Mouse (Mus musculus) midbrain, embryonic 12.5 days (tissue): Measurements from ENCODE around the gene Galk2. TPM values are rescaled to one million over a fixed set of nuclear protein-coding genes. Genes with fewer than 3 reads are reported as not detected.
A peak's percentile ranks its signal among the peaks of the same experiment; 100 is the strongest.

Experiments used
- ATAC-seq: fragments of 200-750 bp; cut with Nextera tagmentation; 2 replicates; pipeline ENCODE4 v1.8.0; 2017; ENCODE audit warnings: low read depth, moderate TSS enrichment, moderate library complexity; ENCODE audit not compliant: low FRiP score
- H3K27ac ChIP-seq: fragments of 300-500 bp; sonication (generic); replicated peaks from 2 replicates; pipeline ENCODE4 v1.5.1; 2016; ENCODE audit warnings: mild to moderate bottlenecking
- H3K27me3 ChIP-seq: fragments of 300-500 bp; sonication (generic); 2 replicates; pipeline ENCODE4 v1.6.1; 2016; ENCODE audit warnings: mild to moderate bottlenecking
- H3K36me3 ChIP-seq: fragments of 300-500 bp; sonication (generic); 2 replicates; pipeline ENCODE4 v1.6.1; 2016
- H3K4me1 ChIP-seq: fragments of 300-500 bp; sonication (generic); 2 replicates; pipeline ENCODE4 v1.6.1; 2016
- H3K4me2 ChIP-seq: fragments of 300-500 bp; sonication (generic); replicated peaks from 2 replicates; pipeline ENCODE4 v1.6.1; 2016; ENCODE audit warnings: mild to moderate bottlenecking, moderate library complexity
- H3K4me3 ChIP-seq: fragments of 300-500 bp; sonication (generic); 2 replicates; pipeline ENCODE4 v1.5.1; 2016; ENCODE audit warnings: mild to moderate bottlenecking
- H3K9ac ChIP-seq: fragments of 300-500 bp; sonication (generic); replicated peaks from 2 replicates; pipeline ENCODE4 v1.6.1; 2016; ENCODE audit warnings: mild to moderate bottlenecking, moderate library complexity
- H3K9me3 ChIP-seq: fragments of 300-500 bp; sonication (generic); 2 replicates; pipeline ENCODE4 v1.6.1; 2016; ENCODE audit warnings: mild to moderate bottlenecking
- WGBS: fragments of 180-500 bp; shearing (Covaris S2); methylation state at CpG from one replicate; pipeline ENCODE4 v1.1.7; 2016; 5-methylcytosine and 5-hydroxymethylcytosine counted together
- polyA plus RNA-seq: library from polyadenylated mRNA; unstranded; fragments of >200 nt; fragmentation: Nextera tagmentation; extraction: Ambion mirVana; gene quantifications from 2 replicates; pipeline ENCODE4 v1.2.1, GENCODE M21; 2016

Galk2 gene
- polyA plus RNA-seq, 1 experiment from 2014 or later: 30.5 TPM

DNA sequence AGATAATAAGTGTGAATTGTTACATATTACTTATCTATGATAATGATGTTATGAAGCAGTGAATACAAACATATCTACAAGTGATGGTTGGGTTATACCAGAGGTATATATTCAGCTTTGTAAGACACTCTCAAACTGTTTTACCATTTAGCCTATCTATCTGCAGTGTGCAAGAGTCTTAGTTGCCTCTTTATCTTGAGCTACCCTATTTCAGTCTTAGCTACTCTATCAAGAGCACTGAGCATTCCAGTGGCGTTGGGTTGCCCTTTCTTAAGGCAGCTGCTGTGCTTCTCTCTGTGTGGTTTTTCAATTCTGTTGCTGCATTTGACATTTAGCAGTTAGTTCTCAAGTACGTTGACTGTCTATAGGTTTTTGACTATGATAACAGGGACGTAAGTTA, 4.9 kb downstream of the Galk2 start:
- ATAC-seq: no peak
- Histone ChIP-seq H3K9ac (no peak overlapping the region), H3K9me3 (no peaks in the 10 kb centered on the region), H3K27me3 (no peaks in the 10 kb centered on the region), H3K4me1 (peaks cover 12% of the 10 kb centered on the region; the same call in 1 of the 2 replicates), H3K4me3 (no peak overlapping the region), H3K27ac (no peak overlapping the region), H3K36me3 (no peaks in the 10 kb centered on the region), H3K4me2 (no peak overlapping the region)
- 85% methylated on average over 3 of the region's 3 CpGs for WGBS

DNA sequence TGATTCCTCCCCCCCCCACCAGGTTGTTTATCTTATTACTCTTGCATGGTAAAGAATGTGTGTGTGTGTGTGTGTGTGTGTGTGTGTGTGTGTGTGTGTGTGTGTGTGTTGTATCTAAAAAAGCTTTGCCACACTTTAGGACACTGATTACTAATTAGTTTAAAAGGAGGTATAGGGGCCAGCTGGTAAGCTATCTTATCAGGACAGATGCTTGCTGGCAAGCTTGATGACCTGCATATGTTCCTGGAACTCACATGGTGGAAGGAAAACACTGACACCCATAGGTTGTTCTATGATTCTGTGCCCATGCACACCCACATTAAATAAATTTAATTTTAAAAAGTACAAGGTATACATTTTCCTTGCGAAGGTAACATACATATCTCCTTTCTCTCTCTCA, 5.6 kb downstream of the Galk2 start:
- 71% methylated on average over 1 of the region's 1 CpGs for WGBS
- Histone ChIP-seq H3K9ac (no peak overlapping the region), H3K9me3 (no peaks in the 10 kb centered on the region), H3K27me3 (no peaks in the 10 kb centered on the region), H3K36me3 (no peaks in the 10 kb centered on the region), H3K27ac (no peak overlapping the region), H3K4me3 (no peak overlapping the region), H3K4me2 (no peak overlapping the region), H3K4me1 (peaks cover 12% of the 10 kb centered on the region; the same call in 1 of the 2 replicates)
- ATAC-seq: no peak

DNA sequence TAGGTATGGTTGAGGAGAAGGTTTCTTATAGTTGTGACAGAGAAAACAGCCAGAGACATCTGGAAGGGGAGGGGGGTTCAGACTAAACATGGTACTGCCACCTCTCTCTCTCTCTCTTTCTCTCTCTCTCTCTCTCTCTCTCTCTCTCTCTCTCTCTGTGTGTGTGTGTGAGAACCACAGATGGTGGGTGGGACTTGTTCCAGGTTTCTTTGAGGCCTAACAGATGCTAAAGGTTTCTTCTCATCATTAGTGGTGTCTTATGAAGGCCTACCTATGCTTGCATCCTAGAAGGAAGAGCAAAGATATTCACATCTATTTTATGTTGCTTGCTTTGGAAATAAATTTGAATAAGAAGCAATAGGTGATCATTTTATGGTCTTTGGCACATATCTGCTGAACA, 6.7 kb downstream of the Galk2 start:
- no peak overlapping the region for H3K27ac ChIP-seq
- H3K9ac ChIP-seq: no peak overlapping the region; the same call in 1 of the 2 replicates
- H3K4me1 ChIP-seq: peaks cover 12% of the 10 kb centered on the region; the same call in 1 of the 2 replicates
- no peak overlapping the region for H3K4me3 ChIP-seq
- no peaks in the 10 kb centered on the region for H3K9me3 ChIP-seq
- no peak for ATAC-seq
- H3K27me3 ChIP-seq: no peaks in the 10 kb centered on the region
- peak overlapping the region; percentile 75 for H3K4me2 ChIP-seq
- no peaks in the 10 kb centered on the region for H3K36me3 ChIP-seq

DNA sequence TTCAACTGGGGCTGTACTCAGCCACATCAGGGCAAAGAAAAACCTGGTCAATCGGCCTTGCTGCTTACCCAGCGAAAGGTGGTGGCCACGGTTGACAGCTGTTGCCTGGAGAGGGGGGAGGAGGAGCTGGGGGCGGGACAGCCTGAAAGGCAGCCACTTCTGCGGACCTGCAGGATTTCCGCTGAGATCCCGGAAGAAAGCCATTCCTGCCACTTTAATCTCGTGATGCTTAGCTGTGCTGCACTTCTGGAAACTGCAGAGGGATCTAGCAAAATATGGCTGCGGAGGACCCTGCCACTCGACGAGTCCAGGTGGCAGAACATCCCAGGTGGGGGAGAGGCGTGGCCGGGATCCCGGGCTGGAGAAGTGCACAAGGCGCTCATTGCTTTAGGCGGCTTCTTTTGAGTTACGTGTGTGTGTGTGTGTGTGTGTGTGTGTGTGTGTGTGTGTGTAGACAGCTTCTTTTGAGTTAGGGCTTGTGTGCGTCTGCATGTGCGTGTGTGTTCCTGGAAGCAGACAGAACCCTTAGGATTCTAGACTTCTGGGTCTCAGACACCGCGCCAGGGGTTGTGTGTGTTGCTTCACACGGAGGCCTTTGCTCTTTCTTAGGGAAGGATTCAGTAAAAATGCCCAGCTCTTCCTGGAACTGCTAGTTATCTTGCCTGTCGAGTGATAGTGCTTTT, 7.3 kb downstream of the Galk2 start:
- peak overlapping the region; percentile 52 for H3K4me3 ChIP-seq
- WGBS: 6% methylated on average over 23 of the region's 23 CpGs
- H3K36me3 ChIP-seq: no peaks in the 10 kb centered on the region
- ATAC-seq: peak; percentile 75
- peak overlapping the region; percentile 75 for H3K4me2 ChIP-seq
- no peaks in the 10 kb centered on the region for H3K27me3 ChIP-seq
- no peak overlapping the region for H3K27ac ChIP-seq
- H3K9ac ChIP-seq: peak overlapping the region; percentile 62
- no peaks in the 10 kb centered on the region for H3K9me3 ChIP-seq
- H3K4me1 ChIP-seq: peaks cover 12% of the 10 kb centered on the region; the same call in 1 of the 2 replicates

DNA sequence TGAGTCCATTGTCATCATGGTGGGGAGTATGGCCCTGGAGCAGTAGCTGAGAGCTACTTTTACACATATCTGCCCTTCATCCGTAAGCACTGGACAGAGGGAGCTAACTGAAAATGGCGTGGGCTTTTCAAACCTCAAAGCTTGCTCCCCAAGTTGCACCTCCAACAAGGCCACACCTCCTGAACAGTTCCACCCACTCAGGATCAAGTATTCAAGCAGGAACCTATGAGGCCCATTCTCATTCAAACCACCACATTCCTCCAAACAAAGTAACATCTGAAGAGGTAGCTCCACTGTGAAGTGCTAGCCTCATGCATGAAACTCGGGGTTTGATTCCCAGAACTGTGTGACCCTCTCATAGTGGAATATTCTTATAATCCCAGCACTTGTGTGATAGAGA, 9.4 kb downstream of the Galk2 start:
- H3K9ac ChIP-seq: no peak overlapping the region
- H3K4me2 ChIP-seq: no peak overlapping the region
- peaks cover 16% of the 10 kb centered on the region for H3K4me1 ChIP-seq
- H3K36me3 ChIP-seq: no peaks in the 10 kb centered on the region
- no peaks in the 10 kb centered on the region for H3K27me3 ChIP-seq
- H3K4me3 ChIP-seq: no peak overlapping the region
- ATAC-seq: no peak
- no peaks in the 10 kb centered on the region for H3K9me3 ChIP-seq
- WGBS: 86% methylated on average over 3 of the region's 3 CpGs
- H3K27ac ChIP-seq: no peak overlapping the region

DNA sequence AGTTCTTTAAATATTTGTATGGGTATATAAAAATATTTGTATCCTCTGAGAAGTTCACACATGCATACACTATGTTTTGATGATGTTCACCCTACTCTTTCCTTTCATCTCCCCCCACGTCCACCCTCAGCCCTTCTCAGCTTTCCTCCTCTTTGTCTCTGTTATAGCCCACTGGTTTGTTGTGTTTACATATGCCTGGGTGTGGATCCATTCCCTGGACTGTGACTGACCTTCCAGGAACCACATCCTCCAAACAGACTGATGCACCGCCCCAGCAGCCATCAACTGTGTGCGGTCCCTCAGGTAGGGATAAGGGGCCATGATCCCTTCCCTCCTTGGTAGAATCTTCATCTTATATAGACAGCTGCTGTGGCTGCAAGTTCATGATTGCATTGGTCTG, 11.2 kb downstream of the Galk2 start:
- H3K9ac ChIP-seq: no peak overlapping the region
- H3K4me3 ChIP-seq: no peak overlapping the region
- H3K4me2 ChIP-seq: no peak overlapping the region
- no peaks in the 10 kb centered on the region for H3K27me3 ChIP-seq
- ATAC-seq: no peak
- peaks cover 16% of the 10 kb centered on the region for H3K4me1 ChIP-seq
- no peaks in the 10 kb centered on the region for H3K36me3 ChIP-seq
- WGBS: 91% methylated on average over 3 of the region's 3 CpGs
- H3K9me3 ChIP-seq: no peaks in the 10 kb centered on the region
- H3K27ac ChIP-seq: no peak overlapping the region

DNA sequence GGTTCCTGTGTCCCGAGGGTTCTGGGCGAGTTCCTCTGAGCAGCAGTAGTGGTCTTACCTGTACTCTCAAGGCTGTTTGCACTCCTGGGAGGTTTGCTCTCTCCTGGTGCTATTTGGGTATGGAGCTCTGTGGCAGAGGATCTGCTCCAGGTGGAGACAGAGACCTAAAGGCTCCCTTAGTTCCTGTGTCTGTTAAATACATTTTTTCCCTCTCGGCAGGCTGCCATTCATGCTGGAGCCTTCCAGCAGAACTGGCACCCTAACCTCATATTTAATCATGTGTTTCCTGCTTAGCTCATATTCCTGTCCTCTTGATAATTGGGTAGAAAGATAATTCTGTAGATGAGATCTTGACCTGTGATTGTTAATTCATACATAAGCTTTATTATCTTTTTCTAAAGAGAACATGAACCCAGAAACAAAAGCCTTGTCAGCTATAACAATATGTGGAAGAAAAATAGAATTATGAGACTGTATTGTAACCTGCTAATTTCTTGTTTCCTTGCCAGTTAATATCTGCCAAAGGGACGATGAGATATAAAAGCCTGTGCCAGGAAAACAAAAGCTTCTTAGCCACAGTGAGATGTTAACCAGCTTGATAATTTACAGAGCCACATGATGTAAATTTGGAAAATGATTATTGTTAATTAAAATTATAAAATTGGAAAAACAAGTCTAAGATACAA, 27.1 kb downstream of the Galk2 start:
- Histone ChIP-seq H3K4me3 (no peak overlapping the region), H3K27ac (no peak overlapping the region), H3K4me2 (no peak overlapping the region), H3K9me3 (0 out of 2 replicates have a peak, but pooled peaks cover 3% of the 10 kb centered on the region), H3K9ac (no peak overlapping the region), H3K27me3 (no peaks in the 10 kb centered on the region), H3K4me1 (no peaks in the 10 kb centered on the region), H3K36me3 (no peaks in the 10 kb centered on the region)
- no peak for ATAC-seq
- 88% methylated on average over 4 of the region's 4 CpGs for WGBS

DNA sequence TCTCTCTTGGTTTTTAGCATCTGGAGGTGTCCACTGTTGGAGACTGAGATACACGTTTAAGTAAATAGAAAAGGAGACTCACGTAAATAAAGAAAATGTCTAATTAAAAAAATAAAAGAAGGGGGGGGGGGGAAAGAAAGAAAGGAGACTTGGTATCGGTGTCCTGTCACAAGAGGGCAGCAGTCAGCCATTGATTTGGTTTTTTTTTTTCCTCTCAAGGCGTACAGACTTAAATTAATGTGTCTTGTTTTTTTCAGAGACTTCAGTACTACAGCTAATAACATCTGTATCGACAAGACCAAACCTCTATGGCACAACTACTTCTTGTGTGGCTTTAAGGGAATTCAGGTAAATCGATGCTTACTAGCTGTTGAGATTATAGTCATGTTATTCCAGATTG, 34.2 kb downstream of the Galk2 start:
- no peak overlapping the region for H3K4me3 ChIP-seq
- H3K27ac ChIP-seq: no peak overlapping the region
- WGBS: 56% methylated on average over 6 of the region's 6 CpGs
- ATAC-seq: no peak
- no peaks in the 10 kb centered on the region for H3K9me3 ChIP-seq
- H3K27me3 ChIP-seq: no peaks in the 10 kb centered on the region
- H3K9ac ChIP-seq: no peak overlapping the region
- H3K4me1 ChIP-seq: no peaks in the 10 kb centered on the region
- H3K36me3 ChIP-seq: no peaks in the 10 kb centered on the region
- no peak overlapping the region for H3K4me2 ChIP-seq

DNA sequence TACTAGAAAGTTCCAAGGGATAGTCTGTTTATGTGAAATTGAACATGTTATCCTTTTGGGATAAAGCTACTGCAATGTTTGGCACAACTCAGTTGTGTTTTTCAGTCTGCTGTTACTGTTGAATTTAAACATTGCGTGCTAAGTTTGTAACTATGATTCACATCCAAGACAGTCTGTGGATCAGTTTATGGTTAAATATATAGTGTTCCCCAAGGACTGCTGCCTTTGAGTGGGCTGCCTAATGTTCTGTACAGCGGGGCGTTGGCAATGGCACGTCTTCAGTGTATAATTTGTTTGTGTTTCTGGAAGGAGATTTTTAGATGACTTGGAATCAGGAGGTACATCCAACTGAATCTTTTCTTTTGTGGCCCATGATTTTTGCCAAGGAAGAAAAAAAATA, 36.2 kb downstream of the Galk2 start:
- no peak overlapping the region for H3K4me2 ChIP-seq
- no peak overlapping the region for H3K27ac ChIP-seq
- no peak for ATAC-seq
- no peak overlapping the region for H3K9ac ChIP-seq
- H3K4me3 ChIP-seq: no peak overlapping the region
- H3K4me1 ChIP-seq: no peaks in the 10 kb centered on the region
- WGBS: 95% methylated on average over 4 of the region's 4 CpGs
- no peaks in the 10 kb centered on the region for H3K9me3 ChIP-seq
- no peaks in the 10 kb centered on the region for H3K36me3 ChIP-seq
- H3K27me3 ChIP-seq: no peaks in the 10 kb centered on the region

DNA sequence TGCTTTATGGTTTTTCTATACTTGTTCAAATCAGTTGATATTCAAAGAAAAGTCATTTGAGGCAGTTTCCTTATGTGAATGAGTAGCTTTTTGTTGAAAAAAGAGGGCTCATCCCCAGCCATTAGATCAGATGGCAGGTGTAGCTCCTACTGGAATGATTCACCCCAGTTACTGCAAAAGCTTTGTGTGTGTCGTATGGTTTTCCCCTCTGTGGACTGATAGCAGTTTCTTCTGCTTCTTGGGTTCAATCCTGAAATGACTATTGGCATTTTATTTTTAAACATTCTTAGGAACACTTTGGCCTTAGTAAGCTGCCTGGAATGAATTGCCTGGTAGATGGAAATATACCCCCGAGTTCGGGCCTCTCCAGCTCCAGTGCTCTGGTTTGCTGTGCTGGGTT, 37.4 kb downstream of the Galk2 start:
- Histone ChIP-seq H3K4me3 (no peak overlapping the region), H3K9ac (no peak overlapping the region), H3K4me1 (no peaks in the 10 kb centered on the region), H3K27me3 (no peaks in the 10 kb centered on the region), H3K36me3 (no peaks in the 10 kb centered on the region), H3K9me3 (no peaks in the 10 kb centered on the region), H3K27ac (no peak overlapping the region), H3K4me2 (no peak overlapping the region)
- no peak for ATAC-seq
- 90% methylated on average over 3 of the region's 3 CpGs for WGBS

DNA sequence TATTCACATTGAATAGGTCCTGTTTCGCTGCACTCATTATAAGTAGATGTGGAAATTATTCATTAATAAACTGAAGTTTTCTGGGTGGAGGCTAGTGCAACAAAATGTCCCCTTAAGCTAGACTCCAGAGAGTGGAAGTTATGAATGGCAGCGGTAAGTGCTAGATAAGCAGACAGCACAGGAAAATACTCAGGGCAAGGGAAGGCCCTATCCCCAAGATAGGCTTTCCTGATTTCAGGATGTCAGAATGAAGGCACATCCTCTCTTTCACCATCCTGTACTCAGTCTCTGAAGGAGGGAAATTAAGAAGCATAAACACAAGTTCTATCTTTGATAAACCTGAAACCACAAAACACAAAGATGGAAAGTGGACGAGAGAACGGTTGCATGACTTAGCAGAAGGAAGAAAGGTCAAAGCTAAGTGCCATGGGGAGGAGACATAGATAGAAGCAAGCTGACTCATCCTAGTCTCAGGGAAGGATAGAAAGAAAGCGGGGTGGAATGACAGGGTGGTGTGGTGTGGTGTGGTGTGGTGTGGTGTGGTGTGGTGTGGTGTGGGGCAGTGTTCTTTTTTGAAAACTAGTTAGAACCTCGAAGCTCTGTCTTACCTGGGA, 42.0 kb downstream of the Galk2 start:
- no peak for ATAC-seq
- Histone ChIP-seq H3K4me3 (no peak overlapping the region), H3K9ac (no peak overlapping the region), H3K4me2 (no peak overlapping the region), H3K27me3 (no peaks in the 10 kb centered on the region), H3K36me3 (no peaks in the 10 kb centered on the region), H3K27ac (no peak overlapping the region), H3K4me1 (no peaks in the 10 kb centered on the region), H3K9me3 (no peaks in the 10 kb centered on the region)
- 93% methylated on average over 6 of the region's 6 CpGs for WGBS

DNA sequence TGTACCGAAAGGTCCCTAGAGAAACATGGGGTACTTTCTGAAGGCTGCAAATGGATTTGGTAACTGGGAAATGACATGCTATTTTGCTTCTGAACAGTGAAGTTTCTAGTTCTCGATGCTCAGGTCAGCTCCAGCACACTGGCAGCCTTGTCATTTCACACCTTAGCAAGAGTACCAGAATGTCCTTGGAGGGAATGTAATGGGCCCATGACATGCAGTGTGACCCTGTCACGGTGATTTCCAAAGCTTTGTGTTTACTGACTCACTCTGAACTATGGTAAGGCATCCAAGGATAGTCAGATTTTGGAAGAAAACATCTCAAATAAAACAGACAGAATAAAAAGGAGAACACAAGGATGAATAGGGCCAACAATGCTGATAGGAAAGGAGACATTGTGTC, 42.5 kb downstream of the Galk2 start:
- no peaks in the 10 kb centered on the region for H3K4me1 ChIP-seq
- no peak overlapping the region for H3K27ac ChIP-seq
- ATAC-seq: no peak
- H3K9ac ChIP-seq: no peak overlapping the region
- H3K27me3 ChIP-seq: no peaks in the 10 kb centered on the region
- H3K4me3 ChIP-seq: no peak overlapping the region
- H3K4me2 ChIP-seq: no peak overlapping the region
- no peaks in the 10 kb centered on the region for H3K9me3 ChIP-seq
- WGBS: 97% methylated on average over 3 of the region's 3 CpGs
- H3K36me3 ChIP-seq: no peaks in the 10 kb centered on the region
